Mouse (Mus musculus) heart, postnatal 36 days (tissue): ENCODE measurements at regions not wholly inside any gene's neighbourhood (a gene's known extent, or its start where the extent isn't known, plus 50 kb on each side); places are given as distances from the start of the nearest gene placed in this dataset.
"Not testable (repeated sequence)": the region's sequence is repeated elsewhere in the genome, so short reads cannot be mapped to it uniquely, and the experiment has no call there.

Experiments
- DNase-seq, 2 experiments: peaks; one replicate each; pipeline ENCODE4 v3.0.0; 2021 to 2022
- intact Hi-C: fragments of 180-260 bp; cut with DNase I; formaldehyde crosslinking; loops from one replicate; pipeline ENCODE4 v1.15.1; 2025

DNA sequence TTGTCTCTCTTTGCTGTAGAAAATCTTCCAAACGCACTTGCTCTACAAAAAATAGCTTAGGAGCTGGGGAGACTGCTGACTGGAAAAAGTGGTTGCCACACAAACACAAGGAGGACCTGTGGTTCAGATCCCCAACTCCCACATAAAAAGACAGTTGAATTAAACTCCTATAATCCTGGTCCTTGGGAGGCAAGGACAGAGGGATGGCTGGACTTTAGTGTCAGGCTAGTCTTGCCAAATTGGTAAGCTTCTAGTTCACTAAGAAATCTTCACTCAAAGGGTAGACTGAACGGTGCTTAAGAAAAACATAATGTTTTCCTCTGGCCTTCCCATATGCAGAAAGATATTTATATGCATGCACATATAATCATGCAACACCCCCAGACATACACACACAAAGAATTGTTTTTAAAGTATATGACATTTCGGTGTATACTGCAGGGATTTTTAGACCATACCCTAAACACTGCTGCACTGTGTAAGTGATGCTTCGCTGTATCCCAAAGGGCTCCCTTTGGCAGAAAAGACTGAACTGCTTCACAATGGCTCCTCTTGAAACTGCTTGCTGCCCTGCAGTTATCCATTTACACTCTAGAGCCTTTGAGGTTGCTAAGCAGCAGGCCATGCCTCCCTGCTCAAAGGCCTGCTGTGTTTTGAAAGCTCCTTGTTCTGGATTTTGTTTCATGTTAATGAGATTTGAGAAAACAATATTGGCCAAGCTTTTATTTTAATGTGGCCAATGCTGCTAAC is 1299.3 kb downstream of the Zfp704 start:
- DNase-seq: no peak

DNA sequence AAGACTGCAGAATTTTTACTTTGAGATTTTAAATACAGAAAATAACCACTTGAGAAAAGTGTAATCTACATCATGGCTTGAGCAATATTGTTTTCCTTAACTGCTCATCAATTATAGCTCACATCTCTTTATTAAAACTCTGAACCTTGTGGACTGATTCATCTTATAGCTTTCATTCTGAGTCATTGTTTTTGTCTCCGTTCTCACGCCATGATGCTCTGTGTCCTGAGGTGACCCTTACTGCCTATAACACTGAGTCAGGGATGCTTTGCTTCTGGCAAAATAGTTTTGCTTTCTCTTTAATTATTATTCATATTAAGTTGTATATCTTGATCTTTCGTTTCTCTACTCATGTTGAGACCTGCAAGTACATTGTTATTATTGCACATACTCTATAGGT is 1302.6 kb downstream of the Zfp704 start:
- no peak for DNase-seq
- intact Hi-C loops: no loop called here

More for the DNA sequence above, 1299.3 kb downstream of the Zfp704 start:
- intact Hi-C loops: no loop called here

DNA sequence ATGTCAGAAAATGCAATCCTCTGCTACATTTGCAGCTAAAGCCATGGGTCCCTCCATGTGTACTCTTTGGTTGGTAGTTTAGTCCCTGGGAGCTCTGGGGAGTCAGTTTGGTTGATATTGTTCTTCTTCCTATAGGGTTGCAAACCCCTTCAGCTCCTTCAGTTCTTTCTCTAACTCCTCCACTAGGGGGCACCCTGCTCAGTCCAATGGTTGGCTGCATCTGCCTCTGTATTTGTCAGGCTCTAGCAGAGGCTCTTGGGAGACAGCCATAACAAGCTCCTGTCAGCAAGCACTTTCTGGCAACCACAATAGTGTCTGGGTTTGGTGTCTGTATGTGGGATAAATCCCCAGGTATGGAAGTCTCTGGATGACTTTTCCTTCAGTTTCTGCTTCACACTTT is 1305.1 kb downstream of the Zfp704 start:
- intact Hi-C loops: no loop called here
- no peak for DNase-seq

DNA sequence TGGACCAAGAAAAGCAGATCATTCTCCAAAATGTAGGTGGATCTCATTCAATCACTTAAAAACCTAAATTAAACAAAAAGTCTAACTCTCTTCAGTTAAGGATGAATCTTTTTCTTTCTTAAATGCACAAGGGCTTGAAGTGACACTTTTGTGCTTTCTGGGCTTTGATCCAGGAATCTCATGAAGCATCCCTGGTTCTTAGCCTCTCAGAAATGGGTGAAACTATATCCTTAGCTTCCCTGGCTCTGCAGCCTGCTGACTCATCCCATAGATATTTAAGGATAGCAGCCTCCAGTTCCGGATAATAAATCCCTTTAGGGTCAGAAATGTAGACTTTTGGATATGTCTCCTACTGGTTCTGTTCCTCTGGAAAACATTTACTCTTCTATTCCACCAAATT is 1316.8 kb downstream of the Zfp704 start:
- no peak for DNase-seq
- intact Hi-C loops: no loop called here

DNA sequence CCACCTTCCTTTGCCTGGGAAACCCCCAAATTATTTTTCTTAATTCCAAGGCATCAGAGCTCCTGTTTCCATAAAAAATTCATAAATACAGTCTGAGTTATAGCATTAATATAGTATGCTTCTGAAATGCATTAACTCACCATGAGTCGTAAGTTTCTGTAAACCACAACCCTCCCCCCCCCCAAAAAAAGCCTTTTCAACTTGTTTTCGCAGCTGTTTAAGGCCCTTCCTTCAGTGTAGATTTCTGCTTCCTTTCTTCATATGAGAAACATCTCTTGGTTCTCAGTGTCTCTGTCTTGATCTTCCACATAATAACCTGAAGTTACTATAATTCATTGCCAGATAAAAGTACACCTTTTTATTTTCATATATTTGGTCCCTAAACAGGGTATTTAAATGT is 1320.3 kb downstream of the Zfp704 start:
- intact Hi-C loops: no loop called here
- no peak for DNase-seq

DNA sequence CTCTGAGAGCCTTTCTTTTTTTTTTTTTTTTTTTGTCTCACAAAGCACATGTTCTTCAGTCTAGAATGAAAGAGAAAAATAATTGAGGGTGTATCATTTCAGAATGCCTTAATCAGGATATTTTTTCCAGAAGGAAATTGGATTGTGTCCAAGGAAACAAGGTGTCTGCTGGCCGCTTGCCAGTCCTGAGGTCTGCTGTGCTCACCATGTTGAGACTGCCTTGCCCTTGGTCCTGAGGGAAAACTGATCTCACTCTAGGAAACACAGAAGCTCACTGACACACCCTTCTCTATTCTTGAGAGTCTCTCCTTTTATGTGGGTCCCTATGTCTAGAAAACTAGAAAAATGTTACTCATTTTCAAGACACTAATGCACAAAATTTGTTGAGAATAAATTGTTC is 1321.4 kb downstream of the Zfp704 start:
- intact Hi-C loops: no loop called here
- DNase-seq: no peak

DNA sequence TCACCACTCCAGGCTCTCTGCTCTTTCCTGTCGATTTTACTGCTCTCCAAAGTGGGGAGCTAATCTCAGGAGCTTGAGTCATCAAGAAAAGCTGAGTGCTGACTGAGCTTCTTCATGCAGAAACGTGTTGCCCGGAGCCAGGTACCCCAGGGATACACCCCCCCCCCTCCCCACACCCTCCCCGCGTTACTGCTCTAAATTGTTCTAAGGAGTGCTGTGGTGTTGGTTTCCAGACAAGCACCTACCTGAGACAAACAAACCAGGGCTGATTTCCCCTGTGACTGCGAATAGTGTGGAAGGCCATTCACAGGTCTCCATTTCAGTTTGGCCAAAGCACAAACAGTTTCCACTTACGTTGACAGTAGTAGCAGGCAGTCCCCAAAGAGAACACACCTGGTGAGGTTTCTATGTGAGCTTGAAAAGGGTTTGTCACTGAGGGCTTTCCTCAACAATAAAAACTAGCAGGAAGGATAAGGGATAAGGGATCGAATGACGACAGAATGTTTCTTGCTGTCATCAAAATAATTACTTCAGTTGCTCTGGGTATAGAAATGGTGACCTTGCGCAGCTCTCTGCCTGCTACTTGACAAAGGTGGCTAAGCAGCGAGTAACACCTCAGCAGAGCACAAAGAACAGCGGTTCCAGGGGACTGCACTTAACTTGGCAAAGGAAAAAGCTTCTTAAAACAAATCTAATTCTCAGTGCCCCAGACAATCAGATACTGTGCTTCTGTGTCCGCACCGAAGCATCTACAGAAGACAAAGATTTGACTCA is 1325.0 kb downstream of the Zfp704 start:
- DNase-seq: no peak
- intact Hi-C loops: no loop called here

DNA sequence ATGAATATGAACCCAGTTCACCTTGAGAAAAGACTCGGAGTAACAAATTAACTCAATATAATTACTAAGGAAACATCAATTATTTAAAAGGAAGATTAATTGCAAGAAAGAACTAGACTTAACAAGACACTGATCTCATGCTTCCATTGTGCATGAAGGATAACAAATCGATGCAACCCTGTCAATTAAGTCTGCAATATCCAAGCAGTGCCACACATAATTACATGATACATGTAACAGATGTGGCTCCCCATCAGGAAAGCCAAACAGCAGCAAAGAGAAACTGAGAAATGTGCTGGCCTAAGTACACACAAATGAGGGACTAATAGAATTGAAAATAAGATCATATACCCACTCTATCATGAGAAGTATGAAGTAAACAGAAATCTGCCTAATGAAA is 1327.5 kb downstream of the Zfp704 start:
- intact Hi-C loops: no loop called here
- no peak for DNase-seq

DNA sequence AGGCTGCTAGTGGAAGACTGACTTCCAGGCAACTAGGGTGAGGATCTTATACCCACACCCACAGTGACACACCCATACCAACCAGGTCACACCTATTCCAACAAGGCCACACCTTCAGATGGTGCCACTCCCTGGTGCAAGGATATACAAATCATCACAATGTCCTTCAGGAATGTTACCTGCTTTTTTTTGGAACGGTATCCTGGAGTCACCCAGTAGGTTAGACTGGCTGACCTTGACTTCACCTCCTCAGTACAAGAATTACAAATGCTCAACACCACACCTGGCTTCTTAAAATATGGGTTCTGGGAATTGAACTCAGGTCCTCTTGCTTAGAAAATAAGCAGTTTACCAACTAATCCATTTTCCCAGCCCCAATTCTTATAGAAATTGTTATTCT is 1333.2 kb downstream of the Zfp704 start:
- no peak for DNase-seq
- intact Hi-C loops: no loop called here

DNA sequence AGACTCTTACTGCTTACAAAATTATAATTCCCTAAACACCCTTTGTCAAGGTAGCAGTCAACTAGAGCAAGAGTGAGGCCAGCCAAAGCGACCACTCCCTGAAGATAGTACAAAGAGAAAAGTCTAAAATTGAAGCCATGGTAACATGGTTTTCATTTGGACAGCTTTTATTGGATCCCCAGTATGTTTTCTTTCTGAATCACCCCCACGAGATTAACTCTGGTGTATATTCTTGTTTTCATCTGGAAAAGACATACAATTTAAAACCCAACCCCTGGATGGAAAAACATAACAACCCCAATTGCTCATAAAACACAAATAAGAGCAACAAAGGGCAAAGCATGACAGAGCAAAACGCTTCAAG is 1339.0 kb downstream of the Zfp704 start:
- intact Hi-C loops: no loop called here
- DNase-seq: no peak

DNA sequence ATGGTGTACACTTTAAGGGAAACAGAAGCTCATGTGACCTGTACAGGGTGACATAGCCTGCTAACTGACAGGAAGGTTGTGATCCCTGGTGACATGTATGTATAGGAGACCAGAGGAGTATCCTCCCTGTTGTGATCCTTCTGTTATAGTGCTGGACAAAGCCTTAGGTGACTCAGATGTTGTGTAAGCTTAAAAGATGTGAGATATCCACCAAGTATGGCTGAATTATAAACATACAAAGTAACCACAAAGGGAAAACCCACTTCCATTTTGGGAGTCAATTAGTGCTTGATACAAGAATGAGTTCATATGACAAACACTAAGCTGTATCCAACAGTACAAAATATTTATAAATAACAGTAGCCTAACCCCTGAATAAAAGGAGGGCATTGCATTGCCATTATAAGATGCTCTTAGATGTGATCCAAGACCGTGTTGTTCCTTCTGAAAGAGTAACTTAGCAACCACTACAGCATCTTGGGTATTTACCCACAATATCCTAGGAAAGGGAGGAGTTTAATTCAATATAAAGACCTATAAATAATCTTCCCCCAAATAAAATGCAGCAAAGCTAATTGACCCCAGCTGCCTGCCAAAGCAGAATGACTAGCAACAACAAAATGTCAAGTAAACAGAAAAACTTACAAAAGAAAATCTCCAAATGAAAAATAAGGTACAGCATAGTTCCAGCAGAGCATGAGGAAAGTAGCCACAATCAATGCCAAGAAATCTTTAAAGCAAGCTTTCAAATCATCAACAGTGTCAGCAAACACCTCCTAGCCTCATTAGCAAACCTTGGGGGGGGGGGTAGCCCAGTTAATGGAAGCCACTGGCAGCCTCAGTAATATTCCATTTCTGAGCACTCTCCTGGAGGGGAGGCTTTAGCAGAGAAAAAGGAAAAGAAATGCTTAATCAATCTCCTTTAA is 1339.6 kb downstream of the Zfp704 start:
- intact Hi-C loops: no loop called here
- DNase-seq: no peak

DNA sequence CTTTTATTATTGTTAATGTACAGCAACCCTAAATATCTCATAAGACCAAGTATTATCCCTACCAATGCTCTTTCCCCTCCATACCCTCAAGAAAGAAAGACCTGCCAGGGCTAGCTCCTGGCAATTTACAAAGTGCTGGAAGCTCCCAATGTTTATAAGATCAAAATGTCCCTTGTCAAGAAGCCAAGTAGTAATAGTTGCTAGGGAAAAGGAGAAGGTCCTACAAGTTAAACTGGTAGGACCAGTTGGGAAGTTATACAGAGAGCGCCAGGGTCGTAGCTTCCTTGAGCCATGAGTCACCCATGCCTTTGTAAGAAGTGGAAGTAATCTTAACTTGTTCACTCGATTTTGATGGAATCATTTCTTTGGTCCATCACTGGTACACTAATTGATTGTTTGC is 1344.1 kb downstream of the Zfp704 start:
- DNase-seq: no peak
- intact Hi-C loops: no loop called here

DNA sequence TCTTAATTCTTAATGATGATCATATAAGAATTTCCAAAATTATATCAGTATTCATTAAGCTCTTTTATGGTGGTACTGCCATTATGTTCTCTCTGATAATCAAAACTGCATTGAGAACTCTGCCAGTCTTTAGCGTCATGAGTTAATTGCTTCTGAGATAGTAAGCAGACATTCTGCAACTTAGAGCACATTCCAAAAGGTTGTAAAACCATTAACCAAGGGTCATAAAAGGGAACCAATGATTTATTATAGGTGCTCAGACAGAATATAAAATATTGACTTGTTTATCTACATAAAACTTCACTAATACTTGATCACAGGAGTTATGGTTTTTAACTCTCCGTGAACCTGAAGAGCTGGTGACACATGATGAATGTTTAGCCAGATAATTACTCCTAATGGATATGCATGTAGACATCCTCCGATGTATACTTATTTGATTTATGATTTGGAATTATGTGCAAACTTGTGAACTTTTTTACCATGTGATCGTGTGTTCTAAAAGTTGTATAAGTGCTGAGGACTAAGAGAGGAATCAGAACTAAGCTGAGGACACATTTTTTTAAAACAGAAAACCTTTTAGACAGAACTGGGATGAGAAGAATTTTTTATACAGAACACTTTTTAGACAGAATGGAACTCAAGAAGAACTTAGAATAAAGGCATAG is 1345.4 kb downstream of the Zfp704 start:
- no peak for DNase-seq
- intact Hi-C loops: no loop called here

DNA sequence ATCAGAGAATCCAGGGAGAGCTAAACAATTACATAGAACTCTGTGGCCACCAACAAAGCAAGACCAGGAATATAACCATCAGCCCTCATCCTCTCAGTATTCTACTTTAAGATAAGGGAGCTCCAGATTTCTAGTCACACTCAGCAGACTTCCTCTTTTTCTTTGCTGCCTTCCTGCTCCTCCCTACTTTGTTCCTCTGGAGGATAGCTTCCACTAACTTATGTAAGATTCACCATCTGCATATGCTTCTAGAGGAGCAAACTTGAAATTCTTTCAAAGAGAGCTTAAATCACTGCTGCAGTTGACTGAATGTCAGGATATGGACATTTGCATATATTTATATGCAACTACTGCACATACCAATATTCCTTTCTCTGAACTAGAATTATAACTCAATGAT is 1352.6 kb downstream of the Zfp704 start:
- DNase-seq: no peak
- intact Hi-C loops: no loop called here

DNA sequence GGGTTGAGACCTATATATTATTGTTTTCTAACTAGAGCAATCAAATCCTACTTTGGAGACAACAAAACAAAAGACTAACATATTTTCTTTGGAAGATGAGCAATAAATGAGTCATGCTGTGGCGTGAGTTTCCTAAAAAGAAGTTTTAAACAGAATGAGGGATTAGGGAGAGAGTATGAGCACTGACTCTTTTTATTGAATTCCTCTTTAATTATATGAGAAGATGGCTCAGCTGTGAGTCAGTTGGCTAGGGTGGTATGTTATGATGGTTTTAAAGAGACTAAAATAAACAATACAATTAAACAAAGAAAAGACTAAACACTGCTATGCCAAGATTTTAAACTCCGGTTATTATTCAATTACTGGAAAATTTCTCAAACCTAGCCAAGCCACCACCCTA is 1357.6 kb downstream of the Zfp704 start:
- intact Hi-C loops: no loop called here
- no peak for DNase-seq

DNA sequence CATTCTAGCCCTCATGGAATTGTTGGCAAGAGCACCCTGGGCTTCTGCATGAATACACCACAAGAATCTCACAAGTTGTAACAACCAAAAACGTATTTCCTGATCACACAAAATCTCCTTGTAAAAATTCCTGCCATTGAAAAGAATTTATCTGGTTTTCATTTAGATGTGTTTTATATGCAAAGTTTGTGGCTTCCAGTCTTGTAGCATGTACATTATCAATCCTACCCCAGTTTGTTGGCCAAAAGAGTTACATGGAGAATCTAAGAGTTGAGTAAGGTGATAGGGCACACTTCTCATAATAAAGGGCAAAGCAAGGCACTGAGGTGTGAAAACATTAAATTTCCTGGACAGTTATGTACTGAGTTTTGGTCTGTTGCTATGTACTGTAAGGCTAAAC is 1361.0 kb downstream of the Zfp704 start:
- intact Hi-C loops: no loop called here
- DNase-seq: no peak

DNA sequence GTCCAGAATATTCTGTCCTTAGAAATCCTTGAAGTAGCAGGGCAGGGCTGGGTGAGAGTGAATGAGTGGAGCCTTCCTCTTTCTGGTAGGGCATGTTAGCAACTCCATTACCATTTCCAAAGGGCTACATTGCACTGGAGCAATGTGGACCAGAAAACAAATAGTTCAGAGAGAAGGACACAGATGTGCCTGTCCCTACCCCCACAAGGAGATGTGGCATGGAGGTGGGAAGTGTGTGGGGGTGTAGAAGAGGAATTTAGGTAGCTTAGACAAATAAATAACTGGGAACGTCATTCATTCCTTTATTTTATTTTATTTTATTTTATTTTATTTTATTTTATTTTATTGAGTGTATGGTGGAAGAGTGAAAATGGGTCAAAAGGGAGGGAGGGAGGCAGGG is 1364.1 kb downstream of the Zfp704 start:
- DNase-seq: peak; percentile 35 to 40
- intact Hi-C loops: not testable (repeated sequence)

DNA sequence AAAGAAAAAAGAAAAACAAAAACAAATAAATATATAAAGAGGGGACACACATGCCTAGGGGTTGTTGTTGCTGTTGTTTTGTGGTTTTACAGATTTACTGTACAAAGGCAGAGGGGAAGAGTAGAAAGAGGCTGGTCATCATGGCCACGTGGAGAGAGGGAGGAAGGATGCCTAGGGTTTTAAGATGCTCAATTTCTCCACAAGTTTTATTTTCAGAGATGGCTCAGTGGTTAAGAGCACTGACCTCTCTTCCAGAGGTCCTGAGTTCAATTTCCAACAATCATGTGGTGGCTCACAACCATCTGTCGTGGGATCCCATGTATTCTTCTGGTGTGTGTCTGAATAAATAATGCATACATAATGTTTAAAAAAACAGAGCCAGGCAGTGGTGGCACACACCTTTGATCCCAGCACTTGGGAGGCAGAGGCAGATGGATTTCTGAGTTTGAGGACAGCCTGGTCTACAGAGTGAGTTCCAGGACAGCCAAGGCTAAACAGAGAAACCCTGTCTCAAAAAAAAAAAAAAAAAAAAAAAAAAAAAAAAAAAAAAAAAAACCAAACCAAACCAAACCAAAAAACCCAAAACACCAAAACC is 1364.6 kb downstream of the Zfp704 start:
- intact Hi-C loops: not testable (repeated sequence)
- peak; percentile 7 to 20 for DNase-seq

DNA sequence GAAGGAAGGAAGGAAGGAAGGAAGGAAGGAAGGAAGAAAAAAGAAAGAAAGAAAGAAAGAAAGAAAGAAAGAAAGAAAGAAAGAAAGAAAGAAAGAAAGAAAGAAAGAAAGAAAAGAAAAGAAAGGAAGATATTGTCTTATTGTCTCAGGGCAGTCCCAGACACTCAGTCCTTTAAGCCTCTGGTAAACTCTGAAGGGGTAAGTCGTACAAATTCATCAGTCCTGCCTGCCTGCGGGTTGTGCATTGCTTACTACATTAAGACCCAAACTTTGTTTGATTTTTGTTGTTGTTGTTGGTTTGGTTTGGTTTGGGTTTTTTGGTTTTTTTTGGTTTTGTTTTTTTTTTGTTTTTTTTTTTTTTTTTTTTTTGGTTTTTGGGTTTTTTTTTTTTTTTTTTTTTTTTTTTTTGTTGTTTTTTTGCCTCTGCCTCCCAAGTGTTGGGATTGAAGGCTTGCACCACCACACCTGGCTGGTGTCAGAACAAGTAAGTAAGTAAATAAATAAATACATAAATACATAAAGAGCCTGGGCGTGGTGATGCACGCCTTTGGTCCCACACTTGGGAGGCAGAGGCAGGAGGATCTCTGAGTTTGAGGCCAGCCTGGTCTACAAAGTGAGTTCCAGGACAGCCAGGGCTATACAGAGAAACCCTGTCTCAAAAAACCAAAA is 1365.2 kb downstream of the Zfp704 start:
- DNase-seq, intact Hi-C loops: not testable (repeated sequence)
